Mouse (Mus musculus) heart, embryonic 14.5 days (tissue): Measurements from ENCODE around the gene AI467606. TPM values are rescaled to one million over a fixed set of nuclear protein-coding genes. Genes with fewer than 3 reads are reported as not detected.

Source experiments
- ATAC-seq: fragments of 200-750 bp; cut with Nextera tagmentation; 2 replicates; pipeline ENCODE4 v1.8.0; 2017; ENCODE audit warnings: low read depth, moderate TSS enrichment; ENCODE audit not compliant: insufficient number of reproducible peaks, insufficient read depth, low FRiP score
- H3K27ac ChIP-seq, 2 experiments: fragments of 200-500 bp in 1 of 2; fragments of 300-500 bp in 1 of 2; sonication (generic) in 1 of 2; replicated peaks in 1 of 2; 2 replicates each; pipeline ENCODE4 v1.5.1; 2012 to 2014; ENCODE audit warnings: low read depth in 2 of 2, low read length in 2 of 2, control low read depth in 1 of 2, mild to moderate bottlenecking in 1 of 2, mixed read lengths in 1 of 2; ENCODE audit not compliant: control insufficient read depth in 1 of 2, insufficient read depth in 1 of 2
- H3K27me3 ChIP-seq: fragments of 300-500 bp; sonication (generic); 2 replicates; pipeline ENCODE4 v1.6.1; 2014; ENCODE audit warnings: mild to moderate bottlenecking, low read length, control low read depth; ENCODE audit not compliant: control insufficient read depth, insufficient read depth
- H3K36me3 ChIP-seq: fragments of 300-500 bp; sonication (generic); 2 replicates; pipeline ENCODE4 v1.6.1; 2014; ENCODE audit warnings: mild to moderate bottlenecking, control low read depth, low read length, mixed read lengths; ENCODE audit not compliant: control insufficient read depth, insufficient read depth
- H3K4me1 ChIP-seq, 2 experiments: fragments of 200-500 bp in 1 of 2; fragments of 300-500 bp in 1 of 2; sonication (generic) in 1 of 2; 2 replicates each; pipeline ENCODE4 v1.6.1; 2012 to 2014; ENCODE audit warnings: low read length in 2 of 2, control low read depth in 1 of 2, mixed read lengths in 1 of 2; ENCODE audit not compliant: control insufficient read depth in 2 of 2, insufficient read depth in 2 of 2
- H3K4me2 ChIP-seq: fragments of 300-500 bp; sonication (generic); 2 replicates; pipeline ENCODE4 v1.6.1; 2014; ENCODE audit warnings: mild to moderate bottlenecking, low read length
- H3K4me3 ChIP-seq, 2 experiments: fragments of 200-500 bp in 1 of 2; fragments of 300-500 bp in 1 of 2; sonication (generic) in 1 of 2; 2 replicates each; pipeline ENCODE4 v1.5.1; 2012 to 2014; ENCODE audit warnings: low read length in 2 of 2, mild to moderate bottlenecking in 2 of 2, control low read depth in 1 of 2, low read depth in 1 of 2, moderate library complexity in 1 of 2; ENCODE audit not compliant: control insufficient read depth in 1 of 2, insufficient read depth in 1 of 2
- H3K9ac ChIP-seq: fragments of 300-500 bp; sonication (generic); 2 replicates; pipeline ENCODE4 v1.6.1; 2014; ENCODE audit warnings: mild to moderate bottlenecking, low read length
- H3K9me3 ChIP-seq: fragments of 300-500 bp; sonication (generic); 2 replicates; pipeline ENCODE4 v1.6.1; 2016; ENCODE audit warnings: low read length, control low read depth; ENCODE audit not compliant: control insufficient read depth
- WGBS: fragments of 180-500 bp; shearing (Covaris S2); extraction: QIAGEN DNeasy Blood & Tissue Kit; methylation state at CpG from one replicate; pipeline ENCODE4 v1.1.7; 2014; 5-methylcytosine and 5-hydroxymethylcytosine counted together
- polyA plus RNA-seq: library from polyadenylated mRNA; unstranded; fragments of >200 nt; fragmentation: Nextera tagmentation; extraction: Ambion mirVana; gene quantifications from 2 replicates; pipeline ENCODE4 v1.2.1, GENCODE M21; 2014

AI467606 gene
- polyA plus RNA-seq = 0.65 and 1.2 TPM in 2 replicates

DNA sequence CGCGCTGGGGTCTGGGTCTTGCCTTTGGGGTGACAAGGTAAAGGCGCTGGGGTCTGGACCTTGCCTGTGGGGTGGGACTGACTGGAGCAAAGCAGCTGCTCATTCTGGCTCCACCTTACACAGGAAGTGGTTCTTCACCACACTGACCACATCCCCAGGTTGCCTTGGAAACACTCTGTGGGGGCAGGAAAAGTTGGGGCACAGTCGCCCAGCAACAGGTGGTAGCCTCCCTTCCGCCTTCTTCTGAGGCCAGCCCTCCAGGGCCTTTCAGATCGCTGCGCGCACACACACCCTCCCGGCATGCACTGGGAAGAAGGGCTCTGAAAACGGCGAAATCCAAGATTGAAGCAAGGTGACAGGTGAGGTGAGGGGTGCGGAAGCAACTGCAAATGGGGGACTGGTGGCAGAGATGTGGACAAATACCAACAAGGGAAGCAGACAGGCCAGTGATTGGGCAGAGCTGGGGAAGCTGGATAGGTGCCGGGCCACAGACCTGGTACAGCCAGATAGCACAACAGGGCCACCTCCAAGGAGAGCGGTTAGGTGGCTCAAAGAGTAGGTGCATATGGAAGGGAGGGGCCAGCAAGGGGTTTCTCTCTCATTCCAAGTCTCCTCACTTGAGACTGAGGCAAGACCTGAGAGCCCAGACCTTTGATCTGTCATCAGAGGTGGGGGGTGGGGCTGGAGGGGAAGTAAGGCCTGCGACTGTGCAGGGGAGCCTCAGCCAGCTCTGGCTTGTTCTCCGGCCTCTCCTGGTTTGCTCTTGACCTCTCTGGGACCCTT lies at the start of gene AI467606:
Gene AI467606 (plus strand): TSS at position 246 of the 783 bp plus-strand sequence.
- ATAC-seq = no peak
- Histone ChIP-seq H3K27ac (no peak within 1 kb of the TSS), H3K9ac (no peak within 1 kb of the TSS), H3K9me3 (no peaks in the 10 kb centered on the region), H3K4me1 (peaks cover 5 to 9% of the 10 kb centered on the region in 2 experiments; a peak in 2 of 4 replicates), H3K36me3 (no peaks in the 10 kb centered on the region), H3K4me2 (no peak within 1 kb of the TSS), H3K4me3 (no peak within 1 kb of the TSS), H3K27me3 (no peaks in the 10 kb centered on the region)
- WGBS = 61% methylated on average over 16 of the region's 16 CpGs

DNA sequence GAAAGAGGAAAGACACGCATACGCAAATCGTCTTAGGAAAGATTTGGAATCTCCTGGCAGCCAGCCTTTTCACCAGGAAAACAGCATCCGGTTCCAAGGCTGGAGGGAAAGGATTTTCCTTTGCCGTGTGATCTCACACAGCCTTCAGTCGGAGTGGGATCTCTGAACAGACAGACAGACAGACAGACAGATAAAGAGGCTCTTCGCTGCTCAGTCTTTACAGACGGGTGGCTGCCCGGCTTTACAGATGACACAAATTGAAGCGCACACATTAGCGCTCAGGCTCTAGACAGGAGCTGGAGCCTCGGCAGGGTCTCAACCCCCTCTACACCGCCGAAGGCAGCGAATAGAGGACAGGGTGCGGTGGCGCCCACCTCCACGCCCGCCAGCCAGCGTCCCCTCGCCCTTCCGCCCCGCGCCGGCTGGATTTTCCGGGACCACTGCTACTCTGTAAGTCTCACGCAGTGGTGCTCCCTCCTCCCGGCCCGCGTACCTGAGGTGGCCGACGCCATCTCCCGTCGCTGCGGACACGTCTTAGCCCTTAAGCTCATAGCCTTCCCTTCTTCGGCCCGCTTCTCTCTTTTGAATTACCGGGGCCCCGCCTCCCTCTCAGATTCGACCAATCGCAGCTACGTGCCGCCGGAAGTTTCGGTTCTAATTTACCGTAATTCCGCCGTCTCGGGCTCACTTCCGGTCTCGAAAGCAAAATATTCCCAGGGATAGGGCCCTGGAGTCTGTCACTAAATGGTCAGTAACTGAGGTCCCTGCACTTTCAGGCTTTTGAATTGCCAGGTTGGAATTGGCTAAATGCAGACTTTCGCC lies 49.1 kb upstream of the AI467606 start, which contains the start of gene Kif22:
Gene Kif22 (minus strand): TSS at position 621 of the 822 bp plus-strand sequence.
- H3K4me2 ChIP-seq = peak within 1 kb of the TSS; percentile 86
- H3K9ac ChIP-seq = peak within 1 kb of the TSS; percentile 89
- under 1% methylated on average over 53 of the region's 53 CpGs for WGBS
- peaks cover 16% of the 10 kb centered on the region for H3K36me3 ChIP-seq
- H3K27ac ChIP-seq = peak within 1 kb of the TSS; percentile 75 to 85
- ATAC-seq = peak; percentile 59; the same call in 1 of the 2 replicates
- peak within 1 kb of the TSS; percentile 84 to 100 for H3K4me3 ChIP-seq
- no peaks in the 10 kb centered on the region for H3K27me3 ChIP-seq
- H3K9me3 ChIP-seq = no peaks in the 10 kb centered on the region
- peaks cover 3 to 16% of the 10 kb centered on the region in 2 experiments; a peak in 3 of 4 replicates for H3K4me1 ChIP-seq

DNA sequence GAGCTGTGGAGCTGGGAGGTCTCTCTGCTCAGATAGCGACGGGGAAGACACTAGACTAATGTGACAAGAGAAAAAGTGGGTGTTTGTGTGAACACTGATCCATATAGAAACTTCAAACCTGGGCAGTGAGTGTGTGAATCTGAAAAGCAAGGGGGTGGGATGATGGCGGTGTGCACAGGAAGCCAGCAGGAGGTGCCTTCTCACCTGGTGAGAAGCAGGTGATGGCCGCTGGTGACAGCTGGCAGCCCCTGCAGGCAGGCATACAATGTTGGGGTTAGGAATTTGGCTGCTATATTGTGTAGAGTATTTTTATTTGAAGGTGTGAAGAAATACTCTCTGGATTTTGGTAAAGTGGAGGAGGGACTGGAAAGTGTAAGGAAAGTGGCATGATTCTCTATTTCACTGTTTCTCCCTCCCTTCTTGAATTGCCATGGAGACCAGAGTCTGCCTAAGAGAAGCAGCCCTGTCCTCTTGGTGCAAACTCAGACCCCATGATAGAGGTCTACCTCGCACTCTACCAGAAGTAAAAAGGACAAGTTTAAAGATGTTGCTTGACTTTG lies 36.1 kb upstream of the AI467606 start:
- no peak for ATAC-seq
- no peak overlapping the region for H3K4me3 ChIP-seq
- H3K27ac ChIP-seq = no peak overlapping the region
- no peak overlapping the region for H3K9ac ChIP-seq
- no peaks in the 10 kb centered on the region; a peak in 1 of 4 replicates for H3K4me1 ChIP-seq
- WGBS = 57% methylated on average over 5 of the region's 5 CpGs
- no peak overlapping the region for H3K4me2 ChIP-seq
- no peaks in the 10 kb centered on the region for H3K27me3 ChIP-seq
- H3K9me3 ChIP-seq = no peaks in the 10 kb centered on the region
- no peaks in the 10 kb centered on the region for H3K36me3 ChIP-seq

DNA sequence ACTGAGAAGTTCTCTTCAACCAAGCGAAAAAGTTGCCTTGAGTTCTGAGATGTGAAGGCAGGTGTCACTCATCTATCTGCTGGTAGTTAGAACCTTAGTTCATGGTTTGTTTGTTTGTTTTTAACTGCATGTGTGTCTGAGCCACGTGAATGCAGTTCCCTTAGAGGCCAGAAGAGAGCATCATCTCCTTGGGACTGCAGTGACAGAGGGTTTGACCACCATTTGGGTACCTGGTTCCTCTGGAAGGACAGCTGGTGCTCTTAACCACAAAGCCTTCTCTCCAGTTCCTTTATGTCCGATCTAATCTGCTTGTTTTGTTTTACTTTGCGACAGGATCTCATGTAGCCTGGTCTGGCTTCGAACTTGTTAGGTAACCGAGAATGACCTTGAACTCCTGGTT lies 25.6 kb upstream of the AI467606 start:
- no peaks in the 10 kb centered on the region for H3K27me3 ChIP-seq
- no peak for ATAC-seq

DNA sequence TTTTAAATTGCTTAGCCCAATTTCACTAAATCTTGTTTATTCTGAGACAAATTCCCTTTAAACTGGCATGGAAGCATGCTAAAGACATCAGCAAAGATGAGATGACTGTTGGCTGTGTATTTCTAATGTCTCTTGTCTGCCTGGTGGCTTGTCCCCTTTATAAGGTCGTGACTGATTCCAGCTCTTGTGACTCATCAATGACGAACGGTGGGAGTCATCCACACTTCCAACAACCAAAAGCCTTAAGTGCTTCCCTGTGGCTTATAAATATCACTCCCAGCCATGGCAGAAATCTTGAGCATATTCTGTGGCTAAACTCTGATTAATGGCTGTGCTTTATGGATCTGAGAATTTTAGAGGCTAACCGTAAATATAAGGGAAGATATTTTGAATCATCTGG lies 24.8 kb upstream of the AI467606 start:
- Histone ChIP-seq H3K4me3 (no peak overlapping the region), H3K9ac (no peak overlapping the region)
- 48% methylated on average over 4 of the region's 4 CpGs for WGBS

More for the DNA sequence above, 25.6 kb upstream of the AI467606 start:
- H3K4me2 ChIP-seq = no peak overlapping the region
- H3K27ac ChIP-seq = no peak overlapping the region
- H3K9me3 ChIP-seq = no peaks in the 10 kb centered on the region
- H3K9ac ChIP-seq = no peak overlapping the region
- no peaks in the 10 kb centered on the region for H3K36me3 ChIP-seq
- H3K4me1 ChIP-seq = no peaks in the 10 kb centered on the region
- H3K4me3 ChIP-seq = no peak overlapping the region
- 82% methylated on average over 6 of the region's 6 CpGs for WGBS

DNA sequence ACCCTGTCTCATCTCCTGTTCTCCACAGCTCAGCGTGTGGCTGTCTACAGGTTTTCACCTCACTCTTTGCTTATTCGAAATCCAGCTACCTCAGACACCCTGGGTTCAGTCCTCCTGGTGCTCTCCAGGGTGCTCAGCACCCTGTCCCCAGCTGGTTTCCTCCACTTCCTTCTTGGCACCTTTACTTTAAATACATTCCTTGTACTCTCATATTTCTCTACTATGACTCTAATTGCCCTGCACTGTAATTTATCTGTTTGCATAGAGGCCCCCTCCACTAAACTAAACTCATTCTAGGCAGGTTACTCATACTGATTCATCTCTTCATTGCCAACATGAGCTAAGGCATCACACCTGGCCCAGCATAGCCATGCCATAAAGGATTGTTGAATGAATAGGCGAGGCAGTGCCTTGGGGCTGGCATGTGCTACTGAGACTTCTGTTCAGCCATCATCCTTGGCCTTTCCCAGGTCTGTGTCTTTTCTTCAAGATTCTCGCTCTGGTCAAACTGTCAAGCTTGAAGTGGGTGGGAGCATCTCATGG lies 20.2 kb upstream of the AI467606 start:
- no peak for ATAC-seq
- Histone ChIP-seq H3K27ac (no peak overlapping the region), H3K9me3 (peaks cover 4% of the 10 kb centered on the region; the same call in 1 of the 2 replicates), H3K4me2 (no peak overlapping the region), H3K36me3 (no peaks in the 10 kb centered on the region), H3K4me1 (peaks cover 0 to 3% of the 10 kb centered on the region in 2 experiments; a peak in 2 of 4 replicates), H3K9ac (no peak overlapping the region), H3K27me3 (no peaks in the 10 kb centered on the region), H3K4me3 (no peak overlapping the region)
- WGBS = 55% methylated on average over 4 of the region's 4 CpGs

More for the DNA sequence above, 24.8 kb upstream of the AI467606 start:
- Histone ChIP-seq H3K4me2 (no peak overlapping the region), H3K4me1 (no peaks in the 10 kb centered on the region), H3K27me3 (no peaks in the 10 kb centered on the region), H3K27ac (no peak overlapping the region), H3K36me3 (no peaks in the 10 kb centered on the region), H3K9me3 (no peaks in the 10 kb centered on the region)
- ATAC-seq = no peak

DNA sequence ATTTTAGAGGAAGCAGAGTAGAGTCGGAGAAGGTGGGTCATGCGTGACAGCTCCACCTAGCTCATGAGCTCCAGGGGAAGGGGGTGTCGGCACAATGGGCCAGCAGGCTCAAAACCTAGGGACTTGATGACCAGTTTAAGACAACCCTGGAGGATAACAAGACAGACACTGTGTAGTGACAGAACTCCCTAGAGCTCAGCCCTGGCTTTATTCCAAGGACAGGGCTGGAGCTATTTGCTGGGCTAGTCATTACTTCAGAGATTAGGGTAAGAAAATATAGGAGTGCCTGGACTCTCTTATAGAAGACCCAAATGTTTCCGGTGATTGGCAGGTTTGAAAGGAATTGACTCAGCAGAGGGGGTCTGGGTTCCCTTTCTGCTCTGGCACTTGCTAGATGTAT lies 17.9 kb upstream of the AI467606 start:
- Histone ChIP-seq H3K36me3 (no peaks in the 10 kb centered on the region), H3K9ac (no peak overlapping the region), H3K4me1 (peaks cover 0 to 6% of the 10 kb centered on the region in 2 experiments; a peak in 2 of 4 replicates), H3K9me3 (peaks cover 4% of the 10 kb centered on the region; the same call in 1 of the 2 replicates), H3K4me3 (no peak overlapping the region), H3K27ac (no peak overlapping the region), H3K4me2 (no peak overlapping the region), H3K27me3 (no peaks in the 10 kb centered on the region)
- ATAC-seq = no peak
- 72% methylated on average over 4 of the region's 4 CpGs for WGBS
